Mouse (Mus musculus) C2C12 (cell line): ENCODE measurements at regions not wholly inside any gene's neighbourhood (a gene's known extent, or its start where the extent isn't known, plus 50 kb on each side); places are given as distances from the start of the nearest gene placed in this dataset.

Experiments used
- CTCF ChIP-seq: IDR thresholded peaks from one replicate; pipeline ENCODE4 v1.5.1; 2011; ENCODE audit not compliant: control insufficient read depth, insufficient read depth, insufficient read length
- MAX ChIP-seq: IDR thresholded peaks from one replicate; pipeline ENCODE4 v1.6.1; 2011; ENCODE audit warnings: mild to moderate bottlenecking, control low read depth

DNA sequence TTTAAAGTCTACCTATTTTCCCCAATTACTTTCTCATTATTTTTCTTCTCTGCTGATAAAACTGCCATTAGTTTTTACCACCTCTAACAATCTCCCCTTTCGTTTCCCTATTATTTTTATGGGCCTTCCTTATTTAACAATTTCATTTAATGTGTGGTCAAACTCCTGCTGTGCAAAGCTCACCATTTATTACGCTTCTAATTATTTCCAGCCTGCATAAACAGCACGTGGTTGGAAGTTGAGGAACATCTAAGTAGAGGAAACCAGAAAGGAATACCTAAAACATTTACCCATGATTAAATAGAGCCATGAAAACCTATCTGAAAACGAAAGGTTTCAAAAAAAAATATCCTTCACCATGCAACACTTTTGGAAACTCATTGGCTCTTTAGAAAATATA lies 202.3 kb downstream of the 1700017N19Rik start:
- no peak for TF ChIP-seq MAX
- no peak for TF ChIP-seq CTCF
